Mouse (Mus musculus): ENCODE results near the gene Cd5. TPM values are rescaled to one million over a fixed set of nuclear protein-coding genes. Genes with fewer than 3 reads are reported as not detected.

The Cd5 gene
- total RNA-seq, 2 experiments from 2014 or later, result not detected

- DNase-seq (ENCODE audit: low spot score in 2 of 2), result no peak
These were observed 20.7 kb upstream of the Cd5 start for GRCm38 (mm10) chr19:10759525-10759924.

- no peak for DNase-seq (ENCODE audit: low spot score in 2 of 2)
These were observed 19.9 kb upstream of the Cd5 start for GRCm38 (mm10) chr19:10758708-10759107.

DNA sequence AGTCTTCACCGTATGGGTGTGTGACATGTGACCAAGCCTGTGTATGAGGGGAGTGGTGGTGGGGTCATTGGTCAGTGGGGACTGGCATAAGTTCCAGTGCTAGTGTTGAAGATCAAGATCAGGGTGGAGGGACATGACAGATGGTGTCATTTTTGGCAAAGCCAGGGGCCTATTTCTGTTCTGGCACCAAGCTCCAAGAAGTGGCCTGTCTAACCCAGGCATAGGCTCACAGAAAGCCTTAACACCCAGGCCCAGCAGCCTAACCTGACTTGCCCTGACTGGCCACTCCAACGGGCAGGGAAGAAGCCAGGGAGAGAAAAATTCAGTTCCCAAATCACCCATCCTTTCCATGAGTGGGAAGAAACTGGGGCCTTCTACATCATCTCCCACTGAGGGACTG is 18.7 kb upstream of the Cd5 start:
- no peak for DNase-seq (ENCODE audit: low spot score in 2 of 2)

DNA sequence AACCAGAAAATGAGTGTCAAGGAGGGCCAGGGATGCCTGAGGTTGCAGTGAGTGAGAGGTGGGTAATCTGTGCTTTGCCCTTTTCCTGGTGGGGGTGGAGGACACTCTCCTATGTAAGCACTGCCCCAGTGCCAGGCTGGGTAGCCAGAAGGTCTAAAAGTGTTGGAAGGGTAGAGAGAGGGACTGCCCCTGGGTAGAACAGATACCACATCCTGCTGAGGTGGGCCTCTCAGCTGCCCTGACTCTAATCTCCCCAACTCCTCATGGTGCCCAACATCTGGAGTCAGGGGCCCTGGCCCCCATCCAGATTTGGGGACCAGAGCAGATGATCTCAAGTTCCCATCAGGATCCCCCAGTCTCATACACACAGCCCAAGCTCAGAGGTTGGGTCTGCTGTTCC is 18.3 kb upstream of the Cd5 start:
- DNase-seq (ENCODE audit: low spot score in 2 of 2), result no peak

GRCm38 (mm10) chr19:10752646-10753045 is 13.8 kb upstream of the Cd5 start:
- no peak for DNase-seq (ENCODE audit: low spot score in 2 of 2)

GRCm38 (mm10) chr19:10752106-10752505 is 13.3 kb upstream of the Cd5 start:
- no peak for DNase-seq (ENCODE audit: low spot score in 2 of 2)

GRCm38 (mm10) chr19:10751607-10752006 is 12.8 kb upstream of the Cd5 start:
- DNase-seq (ENCODE audit: low spot score in 2 of 2), result no peak

DNA sequence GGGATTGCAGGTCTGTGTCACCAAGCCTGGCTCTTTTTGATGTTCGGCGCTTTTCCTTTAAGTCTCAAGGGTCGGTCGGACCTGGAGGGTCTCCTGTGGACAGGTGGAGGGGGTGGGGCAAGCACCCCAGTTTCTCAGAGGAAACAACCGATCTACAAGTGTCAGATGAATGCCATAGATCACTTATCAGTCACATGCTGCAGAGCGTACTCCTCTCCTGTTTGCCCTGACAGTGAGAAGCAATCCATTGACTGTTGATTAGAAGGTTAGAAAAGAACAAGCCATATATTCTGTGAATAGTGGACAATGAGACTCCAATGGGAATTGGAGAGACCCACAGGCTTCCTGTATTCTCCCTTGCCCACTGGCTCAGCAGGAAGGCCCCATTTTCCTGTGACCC is 11.4 kb upstream of the Cd5 start:
- DNase-seq (ENCODE audit: low spot score in 2 of 2), result no peak

DNA sequence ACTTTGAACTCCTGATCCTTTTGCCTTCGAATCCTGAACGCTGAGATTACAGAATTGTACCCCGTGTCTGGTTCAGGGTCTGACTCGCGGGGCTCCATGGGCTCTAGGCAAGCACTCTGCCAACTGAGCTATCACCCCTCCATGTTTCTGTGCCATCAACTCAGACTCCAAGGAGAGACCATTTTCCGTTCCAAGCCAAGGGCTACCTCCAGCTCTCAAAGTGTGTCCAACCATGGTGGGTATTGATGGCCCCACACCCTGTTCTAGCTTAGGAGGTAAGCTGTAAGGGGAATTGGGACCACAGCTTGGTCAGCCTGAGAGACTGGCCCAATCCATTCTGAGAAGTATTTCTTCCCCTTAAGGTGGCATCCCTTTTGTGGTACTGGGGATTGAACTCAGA is 10.5 kb upstream of the Cd5 start:
- DNase-seq (ENCODE audit: low spot score in 2 of 2), result no peak

DNA sequence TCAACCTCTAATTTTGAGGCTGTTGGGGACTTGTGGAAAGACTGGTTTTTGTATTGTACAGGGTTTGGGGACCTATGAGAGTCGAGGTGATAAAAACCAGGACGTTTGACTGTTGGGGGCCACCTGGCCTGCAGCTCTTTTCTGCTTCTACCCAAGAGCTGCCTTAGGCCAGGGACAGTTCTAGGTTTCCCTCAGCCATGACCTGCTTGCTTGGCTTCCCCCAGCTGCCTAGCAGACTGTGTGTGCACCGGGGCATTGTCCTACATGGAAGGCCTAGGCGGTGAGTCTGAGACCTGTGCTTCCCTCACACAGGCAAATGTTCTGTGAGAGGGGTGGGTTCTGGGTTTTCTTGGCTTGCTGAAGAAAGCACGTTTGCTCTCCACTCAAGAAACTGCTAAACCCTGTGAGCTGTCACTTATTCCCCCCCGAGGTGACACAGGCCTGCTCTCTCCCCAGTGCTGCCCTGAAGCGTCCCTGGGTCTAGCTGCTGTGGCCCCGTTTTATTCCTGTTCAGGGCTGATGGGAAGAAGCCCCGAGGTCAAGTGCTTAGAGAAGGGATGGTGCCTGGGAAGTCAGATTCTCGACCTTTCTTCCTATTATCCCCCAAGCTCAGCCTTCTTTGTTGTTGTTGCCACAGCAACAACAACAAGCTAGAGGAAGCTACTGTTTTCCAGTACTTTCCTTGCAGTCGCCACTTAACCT is 9.8 kb upstream of the Cd5 start:
- no peak for DNase-seq (ENCODE audit: low spot score in 2 of 2)

DNA sequence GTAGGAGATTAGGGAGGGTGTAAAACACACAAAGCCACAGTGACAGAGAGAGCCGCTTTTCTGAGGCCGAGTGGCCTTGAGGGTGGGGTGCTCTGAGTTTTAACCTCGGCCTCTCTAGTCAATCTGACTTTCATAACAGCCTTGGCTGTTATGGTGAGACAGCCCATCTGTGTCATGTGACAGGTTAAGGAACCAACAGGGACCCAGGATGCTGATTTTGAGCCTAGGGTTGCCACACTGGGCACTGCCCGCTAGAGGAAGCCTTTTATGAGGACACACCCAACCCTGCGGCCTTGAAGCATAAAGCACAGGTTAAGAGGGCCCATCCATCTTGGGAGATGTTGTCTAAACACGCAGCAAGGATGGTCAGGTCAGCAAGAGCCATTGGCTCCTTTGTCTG is 8.9 kb upstream of the Cd5 start:
- no peak for DNase-seq (ENCODE audit: low spot score in 2 of 2)

DNA sequence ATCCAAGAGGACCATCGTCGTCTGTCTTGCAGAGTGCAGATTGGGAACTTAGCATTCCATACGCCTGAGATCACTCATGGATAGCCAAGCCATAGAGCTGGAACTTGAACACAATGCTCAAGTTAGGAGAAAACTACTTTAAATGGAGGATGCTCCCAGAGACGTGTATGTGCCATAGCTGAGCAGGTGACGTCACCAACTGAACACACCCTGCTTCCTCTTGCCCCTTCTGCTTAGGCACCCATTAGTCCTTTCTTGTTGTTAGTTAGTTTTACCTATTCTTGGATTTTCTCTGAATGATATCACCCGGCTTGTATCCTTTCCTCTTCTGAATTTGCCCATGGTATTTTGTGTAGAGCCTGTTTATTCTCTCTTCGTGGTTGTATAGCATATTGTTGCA is 8.4 kb upstream of the Cd5 start:
- no peak for DNase-seq (ENCODE audit: low spot score in 2 of 2)

DNA sequence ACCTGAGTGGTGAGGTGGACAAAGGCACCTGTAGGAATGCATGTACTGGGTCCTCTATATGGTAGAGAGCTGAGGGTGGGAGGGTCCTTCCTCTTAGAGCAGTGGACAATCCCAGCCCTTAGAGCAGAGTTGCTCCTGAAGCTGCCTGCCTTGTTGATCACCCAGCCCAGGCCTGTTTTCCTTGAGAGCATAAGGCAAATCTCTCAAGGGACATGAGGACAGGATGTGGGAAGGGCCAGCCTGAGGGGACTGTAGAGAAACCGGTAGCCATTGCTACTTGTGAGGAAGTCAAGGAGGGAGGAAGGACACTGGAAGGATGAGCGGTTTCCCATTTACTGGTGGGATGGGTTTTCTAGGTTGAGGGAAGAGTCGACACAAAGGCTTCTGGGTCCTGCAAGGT is 3.8 kb upstream of the Cd5 start:
- no peak for DNase-seq (ENCODE audit: low spot score in 2 of 2)

DNA sequence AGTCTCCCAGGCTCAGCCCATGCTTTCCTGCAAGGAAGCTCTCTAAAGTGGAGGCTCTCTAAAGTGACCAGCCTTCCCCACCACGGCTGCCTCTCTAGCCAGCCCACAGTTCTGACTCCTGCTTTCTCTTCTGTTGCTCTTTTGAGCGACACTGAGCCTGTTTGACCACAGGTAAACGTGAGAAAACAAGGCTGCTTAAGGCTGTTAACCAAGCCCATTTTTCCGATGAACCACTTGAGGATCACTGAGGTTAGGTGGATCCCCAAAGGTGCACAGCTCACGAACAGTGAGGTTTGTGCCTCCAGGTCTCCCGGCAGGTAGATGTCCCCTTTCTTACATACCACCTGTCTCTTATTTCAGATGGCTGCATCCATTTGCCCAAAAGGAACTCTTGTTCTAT is 3.3 kb upstream of the Cd5 start:
- DNase-seq (ENCODE audit: low spot score in 2 of 2), result no peak

GRCm38 (mm10) chr19:10740641-10741440 is 2.0 kb upstream of the Cd5 start:
- no peak for DNase-seq (ENCODE audit: low spot score in 2 of 2)

- no peak for DNase-seq (ENCODE audit: low spot score in 2 of 2)
These were observed 1.1 kb upstream of the Cd5 start for GRCm38 (mm10) chr19:10739916-10740315.

GRCm38 (mm10) chr19:10738038-10738437 is 764 bp downstream of the Cd5 start:
- no peak for DNase-seq (ENCODE audit: low spot score in 2 of 2)

- DNase-seq (ENCODE audit: low spot score in 2 of 2), result no peak
These were observed 2.9 kb downstream of the Cd5 start for GRCm38 (mm10) chr19:10735861-10736260.

DNA sequence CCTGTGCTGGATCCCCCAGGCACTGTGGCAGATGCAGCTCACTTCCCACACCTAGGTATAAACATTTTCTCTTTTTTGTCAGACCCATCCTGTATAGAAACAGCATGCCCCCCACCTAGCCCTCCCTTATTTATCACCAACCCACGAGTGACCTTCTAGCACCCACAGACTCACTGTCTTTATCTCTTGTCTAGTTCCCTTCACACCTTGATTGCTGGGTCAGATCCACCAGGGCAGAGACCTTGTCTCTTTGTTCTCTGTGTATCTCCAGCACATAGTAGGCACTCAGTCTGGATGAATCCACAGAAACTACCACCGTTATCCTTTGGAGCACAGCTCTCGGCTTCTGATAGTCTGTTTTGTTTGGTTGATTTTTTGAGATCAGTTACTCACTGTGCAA is 3.7 kb downstream of the Cd5 start:
- no peak for DNase-seq (ENCODE audit: low spot score in 2 of 2)

DNA sequence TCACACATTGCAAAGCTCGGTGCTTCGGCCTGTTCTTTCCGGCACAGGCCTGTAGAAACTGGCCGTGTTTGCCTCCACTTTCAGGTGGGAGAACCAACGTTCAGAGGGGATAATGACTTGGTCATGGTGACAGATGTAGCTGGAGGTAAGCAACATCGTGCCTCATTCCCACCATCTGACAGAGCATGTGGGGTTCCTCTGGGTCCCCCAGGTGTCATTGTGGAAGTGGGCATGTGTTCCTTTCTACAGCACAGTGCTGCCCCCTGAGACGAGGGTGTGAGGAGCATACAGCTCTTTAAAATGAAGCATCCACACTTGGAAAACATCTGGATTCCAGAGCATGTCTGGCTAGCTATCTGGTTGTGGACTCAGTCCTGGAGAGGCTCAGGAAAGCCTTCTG is 4.2 kb downstream of the Cd5 start:
- DNase-seq (ENCODE audit: low spot score in 2 of 2), result no peak

DNA sequence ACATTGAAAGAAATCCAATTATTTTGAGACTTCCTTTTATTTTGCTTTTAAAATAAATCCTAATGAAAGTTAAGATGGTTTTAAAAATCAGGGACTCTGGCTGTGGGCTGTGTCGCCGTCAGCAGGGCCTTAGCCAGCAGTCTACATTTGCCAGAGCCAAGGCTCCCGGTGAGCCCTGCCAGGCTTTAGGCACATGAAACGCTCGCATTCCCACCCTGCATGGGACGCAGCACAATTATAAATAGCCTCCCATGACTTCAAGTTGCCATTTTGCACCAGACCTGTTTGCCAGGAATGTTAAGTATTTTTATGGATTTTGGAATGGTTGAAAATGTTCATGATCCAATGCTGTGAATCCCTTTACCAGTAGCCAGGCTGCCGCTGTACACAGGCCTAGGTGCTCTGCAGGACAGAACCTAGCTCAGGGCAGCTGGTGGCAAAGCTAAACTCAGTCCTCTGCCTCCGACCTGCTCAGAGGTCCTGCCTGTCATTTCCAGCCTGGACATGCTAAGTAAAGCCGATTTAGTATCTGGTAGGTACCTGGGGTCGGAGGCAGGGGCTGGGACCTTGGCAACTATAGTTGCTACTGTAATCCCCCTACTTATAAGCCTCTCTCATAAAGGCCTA is 5.2 kb downstream of the Cd5 start:
- peak in 1 of 2 experiments; percentile 46 for DNase-seq (ENCODE audit: low spot score in 2 of 2)

DNA sequence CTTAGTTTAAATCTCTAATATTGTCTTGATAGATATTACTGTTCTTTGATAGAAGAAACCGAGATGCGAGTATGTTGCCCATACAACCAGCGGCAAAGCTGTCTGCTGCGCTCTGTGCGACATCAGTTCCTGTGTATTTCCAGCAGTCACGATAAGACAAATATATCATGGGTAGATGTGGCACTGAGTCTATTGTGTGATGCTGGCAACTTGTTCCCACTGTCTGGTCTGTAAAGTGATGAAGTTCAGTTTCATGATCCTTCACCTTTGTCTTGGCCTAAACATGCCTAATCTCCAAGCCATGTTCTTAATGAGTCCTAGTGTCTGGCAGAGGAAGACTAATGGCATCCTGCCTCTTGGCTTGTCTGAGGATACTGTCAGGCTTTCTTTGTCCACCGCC is 6.1 kb downstream of the Cd5 start:
- DNase-seq (ENCODE audit: low spot score in 2 of 2), result no peak

Measured in layer of hippocampus, adult 18-20 months (tissue).